Mouse (Mus musculus) liver, embryonic 11.5 days (tissue): Measurements from ENCODE around the gene Dnmbp. TPM values are rescaled to one million over a fixed set of nuclear protein-coding genes. Genes with fewer than 3 reads are reported as not detected.
A peak's percentile ranks its signal among the peaks of the same experiment; 100 is the strongest.

ENCODE experiments used
- ATAC-seq: fragments of 200-750 bp; cut with Nextera tagmentation; replicated peaks from 2 replicates; pipeline ENCODE4 v1.8.0; 2017; ENCODE audit warnings: moderate number of reproducible peaks, mild to moderate bottlenecking, moderate TSS enrichment, moderate library complexity; ENCODE audit not compliant: low FRiP score
- DNase-seq: peaks from one replicate; pipeline ENCODE4 v3.0.0-alpha.2; 2017; ENCODE audit warnings: low spot score
- H3K27ac ChIP-seq: fragments of 300-500 bp; sonication (generic); 2 replicates; pipeline ENCODE4 v1.5.1; 2014; ENCODE audit warnings: mild to moderate bottlenecking, low read depth, low read length, control low read depth
- H3K27me3 ChIP-seq: fragments of 300-500 bp; sonication (generic); replicated peaks from 2 replicates; pipeline ENCODE4 v1.6.1; 2014; ENCODE audit warnings: low read length, mixed read lengths; ENCODE audit not compliant: control insufficient read depth, insufficient read depth
- H3K36me3 ChIP-seq: fragments of 300-500 bp; sonication (generic); 2 replicates; pipeline ENCODE4 v1.6.1; 2014; ENCODE audit warnings: mild to moderate bottlenecking, low read length, moderate library complexity, mixed read lengths; ENCODE audit not compliant: control insufficient read depth, insufficient read depth
- H3K4me1 ChIP-seq: fragments of 300-500 bp; sonication (generic); replicated peaks from 2 replicates; pipeline ENCODE4 v1.6.1; 2014; ENCODE audit warnings: low read length, mixed read lengths; ENCODE audit not compliant: control insufficient read depth, insufficient read depth
- H3K4me2 ChIP-seq: fragments of 300-500 bp; sonication (generic); 2 replicates; pipeline ENCODE4 v1.6.1; 2014; ENCODE audit warnings: mild to moderate bottlenecking, control low read depth, moderate library complexity
- H3K4me3 ChIP-seq: fragments of 300-500 bp; sonication (generic); 2 replicates; pipeline ENCODE4 v1.5.1; 2014; ENCODE audit warnings: low read depth, low read length, control low read depth
- H3K9ac ChIP-seq: fragments of 300-500 bp; sonication (generic); 2 replicates; pipeline ENCODE4 v1.6.1; 2014; ENCODE audit warnings: low read depth, low read length, control low read depth
- H3K9me3 ChIP-seq: fragments of 300-500 bp; sonication (generic); 2 replicates; pipeline ENCODE4 v1.6.1; 2016; ENCODE audit warnings: low read length, inconsistent platforms, mixed read lengths; ENCODE audit not compliant: control insufficient read depth
- WGBS: fragments of 180-500 bp; shearing (Covaris S2); extraction: QIAGEN DNeasy Blood & Tissue Kit; methylation state at CpG from one replicate; pipeline ENCODE4 v1.1.7; 2014; 5-methylcytosine and 5-hydroxymethylcytosine counted together
- polyA plus RNA-seq: library from polyadenylated mRNA; unstranded; fragments of >200 nt; fragmentation: Nextera tagmentation; extraction: Ambion mirVana; gene quantifications from 2 replicates; pipeline ENCODE4 v1.2.1, GENCODE M21; 2014

Gene Dnmbp
- 7.5 and 8.7 TPM in 2 replicates for polyA plus RNA-seq

DNA sequence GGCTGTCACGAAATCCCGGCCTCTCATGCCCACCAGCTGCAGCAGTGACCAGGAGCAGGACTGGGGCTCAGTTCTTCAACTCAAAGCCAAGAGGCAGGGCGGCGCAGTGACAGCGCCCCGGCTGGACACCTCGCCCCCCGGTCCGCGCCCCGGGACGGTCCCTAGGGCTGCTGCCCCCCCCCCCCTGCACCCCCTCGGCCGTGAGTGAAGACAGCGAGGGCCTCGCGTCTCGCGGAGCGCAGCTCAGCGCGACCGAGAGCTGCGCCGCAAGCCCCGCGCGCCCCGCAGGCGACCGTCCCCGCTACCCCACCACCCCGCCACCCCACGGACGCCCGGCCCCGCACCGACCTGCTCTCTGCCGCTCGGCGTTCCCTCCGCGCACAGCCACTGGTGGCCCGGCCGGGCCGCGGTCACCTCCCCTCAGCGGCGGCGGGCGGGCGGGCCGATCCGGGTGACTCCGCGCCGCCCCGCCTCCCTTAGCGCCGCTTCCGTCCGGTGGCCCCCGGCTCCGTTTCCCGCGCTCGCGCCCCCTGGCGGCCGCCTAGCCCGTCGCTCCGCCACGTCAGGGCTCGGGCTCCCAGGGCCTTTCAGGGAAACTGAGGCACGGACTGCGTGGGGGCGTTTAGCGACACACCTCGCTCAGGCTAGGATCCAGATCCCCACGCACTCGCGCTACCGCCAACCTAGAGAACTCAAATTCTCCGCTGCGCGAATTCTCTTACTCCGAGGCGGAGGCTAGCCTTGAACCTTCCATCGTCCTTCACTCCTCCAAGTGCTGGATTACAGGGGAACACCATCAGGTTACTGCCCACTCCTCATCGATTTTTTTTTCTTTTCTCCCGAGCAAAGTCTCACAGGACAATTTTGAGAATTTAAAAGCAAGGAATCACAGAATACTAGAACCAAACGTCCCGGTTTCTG, at the start of gene Dnmbp:
TSS of gene Dnmbp (minus strand) at position 423 of the 921 bp plus-strand sequence.
- Histone ChIP-seq H3K27me3 (no peaks in the 10 kb centered on the region), H3K36me3 (no peaks in the 10 kb centered on the region), H3K27ac (no peak within 1 kb of the TSS), H3K4me1 (peaks cover 8% of the 10 kb centered on the region), H3K4me3 (peak within 1 kb of the TSS; percentile 81), H3K9me3 (no peaks in the 10 kb centered on the region), H3K9ac (peak within 1 kb of the TSS; percentile 73), H3K4me2 (peak within 1 kb of the TSS; percentile 89)
- peak; percentile 89 for ATAC-seq
- DNase-seq = peak; percentile 85
- 5% methylated on average over 65 of the region's 94 CpGs for WGBS

DNA sequence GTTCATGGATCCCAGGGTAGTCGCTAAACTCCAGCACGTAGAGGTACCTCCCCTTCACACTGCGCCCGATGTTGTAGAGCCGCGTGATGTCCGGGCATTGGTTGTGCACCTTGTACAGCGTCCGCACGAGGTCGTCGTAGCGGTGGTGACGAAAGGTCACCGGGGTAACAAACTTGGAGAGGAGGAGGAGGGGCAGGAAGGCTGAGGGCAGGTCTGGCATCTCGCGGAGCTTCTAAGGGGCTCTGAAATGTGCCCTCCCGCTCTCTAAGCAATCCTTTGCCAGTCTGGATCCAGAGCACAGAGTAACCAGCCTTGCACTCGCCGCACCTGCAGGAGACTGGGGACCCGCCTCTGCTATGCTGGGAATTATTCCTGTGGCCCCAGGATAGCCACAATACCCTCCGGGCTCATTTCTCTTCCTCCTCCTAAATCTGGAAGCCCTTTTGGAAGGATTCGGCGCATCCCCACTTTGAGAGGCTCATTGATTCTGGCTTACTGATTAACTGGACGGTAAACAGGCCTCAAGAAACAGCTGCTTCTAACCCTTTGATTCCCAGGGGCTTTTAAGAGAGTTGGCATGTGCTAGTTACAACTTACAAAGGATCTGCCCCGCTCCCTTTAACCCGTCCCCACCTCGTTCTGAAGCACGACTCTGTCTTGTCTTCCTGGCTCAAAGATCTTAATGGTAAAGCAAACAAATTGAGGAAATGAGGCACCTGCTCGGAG, 46.2 kb upstream of the Dnmbp start, which contains the start of gene Cpn1:
TSS of gene Cpn1 (minus strand) at position 488 of the 726 bp plus-strand sequence.
- Histone ChIP-seq H3K27ac (peak within 1 kb of the TSS; percentile 56), H3K36me3 (no peaks in the 10 kb centered on the region), H3K9ac (peak within 1 kb of the TSS; percentile 25; the same call in 1 of the 2 replicates), H3K9me3 (no peaks in the 10 kb centered on the region), H3K4me3 (peak within 1 kb of the TSS; percentile 42), H3K27me3 (peaks cover 7% of the 10 kb centered on the region; the same call in 1 of the 2 replicates), H3K4me1 (no peaks in the 10 kb centered on the region; the same call in 1 of the 2 replicates), H3K4me2 (peak within 1 kb of the TSS; percentile 44; the same call in 1 of the 2 replicates)
- DNase-seq (no peak), ATAC-seq (peak; percentile 66)
- 26% methylated on average over 30 of the region's 30 CpGs for WGBS

DNA sequence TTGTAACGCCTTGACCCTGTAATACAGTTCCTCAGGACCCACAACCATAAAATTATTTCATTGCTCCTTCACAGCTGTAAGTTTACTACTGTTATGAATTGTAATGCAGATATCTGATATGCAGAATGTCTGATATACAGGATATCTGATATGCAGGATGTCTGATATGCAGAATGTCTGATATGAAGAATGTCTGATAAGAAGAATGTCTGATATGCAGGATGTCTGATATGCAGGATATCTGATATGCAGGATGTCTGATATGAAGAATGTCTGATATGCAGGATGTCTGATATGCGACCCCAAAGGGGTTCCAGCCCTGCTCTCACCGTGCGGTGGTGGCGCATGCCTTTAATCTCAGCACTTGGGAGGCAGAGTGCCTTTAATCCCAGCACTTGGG, 42.0 kb upstream of the Dnmbp start:
- WGBS = 75% methylated on average over 5 of the region's 5 CpGs
- no peak overlapping the region for H3K4me2 ChIP-seq
- peaks cover 7% of the 10 kb centered on the region; the same call in 1 of the 2 replicates for H3K27me3 ChIP-seq
- H3K4me3 ChIP-seq = no peak overlapping the region
- no peaks in the 10 kb centered on the region for H3K9me3 ChIP-seq
- DNase-seq (no peak), ATAC-seq (no peak)
- no peaks in the 10 kb centered on the region; the same call in 1 of the 2 replicates for H3K4me1 ChIP-seq
- no peak overlapping the region for H3K9ac ChIP-seq
- H3K27ac ChIP-seq = no peak overlapping the region
- H3K36me3 ChIP-seq = no peaks in the 10 kb centered on the region

DNA sequence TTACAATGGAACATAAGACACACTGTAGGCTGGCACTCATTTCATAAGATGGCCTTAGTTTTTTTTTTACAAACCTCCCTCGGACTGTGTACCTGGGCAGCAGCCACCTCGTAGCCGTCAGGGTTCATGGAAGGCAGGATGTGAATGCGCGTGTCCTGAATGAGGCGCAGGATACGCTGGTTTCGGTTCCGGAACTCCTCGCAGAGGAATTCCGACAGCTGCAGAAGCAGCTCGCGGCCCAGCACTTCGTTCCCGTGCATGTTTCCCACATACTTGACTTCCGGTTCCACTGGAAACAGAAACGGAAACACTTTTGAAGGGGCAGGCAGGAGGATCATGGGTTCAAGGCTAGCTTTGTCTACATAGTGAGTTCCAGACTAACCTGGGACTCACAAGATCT, 40.7 kb upstream of the Dnmbp start:
- DNase-seq (no peak), ATAC-seq (no peak)
- Histone ChIP-seq H3K36me3 (no peaks in the 10 kb centered on the region), H3K27ac (no peak overlapping the region), H3K9ac (no peak overlapping the region), H3K27me3 (0 out of 2 replicates have a peak, but pooled peaks cover 1% of the 10 kb centered on the region), H3K4me2 (no peak overlapping the region), H3K9me3 (no peaks in the 10 kb centered on the region; the same call in 1 of the 2 replicates), H3K4me1 (no peaks in the 10 kb centered on the region), H3K4me3 (no peak overlapping the region)
- WGBS = 90% methylated on average over 17 of the region's 17 CpGs

DNA sequence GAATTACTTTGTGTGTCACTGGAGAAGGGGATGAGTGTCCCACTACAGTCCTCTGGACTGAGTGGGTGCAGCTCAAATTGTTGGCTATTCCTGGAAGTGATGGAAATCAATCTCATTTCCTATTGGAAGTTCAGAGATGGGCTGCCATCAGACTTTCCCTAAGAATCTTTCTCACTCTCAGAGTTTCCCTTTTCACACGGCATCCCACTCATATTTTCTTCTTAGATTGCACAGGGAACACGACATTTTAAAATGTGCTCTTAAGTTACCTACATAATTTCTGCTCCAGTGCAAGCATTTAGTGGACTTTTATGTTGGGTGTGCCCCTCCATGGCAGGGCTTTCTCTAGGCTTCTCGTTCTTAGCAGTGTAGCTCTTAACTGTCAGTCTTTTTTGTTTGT, 37.8 kb upstream of the Dnmbp start:
- H3K4me1 ChIP-seq = no peaks in the 10 kb centered on the region
- H3K27me3 ChIP-seq = no peaks in the 10 kb centered on the region
- ATAC-seq (no peak), DNase-seq (no peak)
- no peak overlapping the region for H3K27ac ChIP-seq
- WGBS = 84% methylated on average over 3 of the region's 3 CpGs
- no peaks in the 10 kb centered on the region; the same call in 1 of the 2 replicates for H3K9me3 ChIP-seq
- H3K9ac ChIP-seq = no peak overlapping the region
- no peak overlapping the region for H3K4me2 ChIP-seq
- no peak overlapping the region for H3K4me3 ChIP-seq
- H3K36me3 ChIP-seq = no peaks in the 10 kb centered on the region

DNA sequence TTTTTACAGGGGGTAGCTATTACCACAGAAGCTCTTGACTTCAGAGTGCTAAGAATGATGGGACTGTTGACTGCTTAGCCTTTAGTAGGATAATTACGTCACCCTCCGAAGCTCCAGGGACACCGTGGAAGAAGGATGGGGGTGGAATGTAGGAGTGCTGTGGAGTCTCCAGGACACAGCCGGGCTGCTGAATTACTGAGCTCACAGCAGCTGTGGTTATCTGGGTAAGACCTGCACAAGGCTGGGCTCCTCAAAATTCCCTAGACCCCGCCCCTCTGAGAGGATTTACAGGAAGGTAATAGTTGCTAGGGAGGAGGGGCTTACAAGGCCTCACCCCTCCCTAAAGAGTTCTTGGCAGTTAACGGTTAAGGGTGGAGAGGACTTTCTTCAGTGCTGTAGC, 36.7 kb upstream of the Dnmbp start:
- no peak overlapping the region for H3K4me2 ChIP-seq
- H3K36me3 ChIP-seq = no peaks in the 10 kb centered on the region
- no peaks in the 10 kb centered on the region for H3K4me1 ChIP-seq
- no peaks in the 10 kb centered on the region for H3K27me3 ChIP-seq
- ATAC-seq (no peak), DNase-seq (no peak)
- H3K4me3 ChIP-seq = no peak overlapping the region
- no peaks in the 10 kb centered on the region; the same call in 1 of the 2 replicates for H3K9me3 ChIP-seq
- H3K27ac ChIP-seq = no peak overlapping the region
- no peak overlapping the region for H3K9ac ChIP-seq
- WGBS = 68% methylated on average over 6 of the region's 6 CpGs

DNA sequence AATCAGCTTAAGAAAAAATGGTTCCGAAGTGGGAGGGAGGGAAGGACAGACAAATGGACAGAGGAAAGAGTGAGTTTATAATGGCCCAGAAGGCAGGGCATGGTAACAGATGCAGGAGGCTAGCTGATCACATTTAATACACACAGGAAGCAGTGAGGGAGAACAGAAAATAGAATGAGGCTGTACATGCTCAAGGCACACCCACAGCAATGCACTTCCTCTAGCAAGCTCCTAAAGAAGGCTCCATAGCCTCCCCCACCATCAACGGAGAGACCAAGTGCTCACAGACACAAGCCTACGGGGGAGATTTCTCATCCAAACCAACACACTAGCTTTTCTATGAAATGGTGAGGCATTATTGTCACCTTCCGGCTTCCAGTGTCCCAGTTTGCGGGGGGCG, 34.2 kb upstream of the Dnmbp start:
- Histone ChIP-seq H3K4me3 (no peak overlapping the region), H3K36me3 (no peaks in the 10 kb centered on the region), H3K9me3 (no peaks in the 10 kb centered on the region; the same call in 1 of the 2 replicates), H3K4me1 (no peaks in the 10 kb centered on the region), H3K4me2 (no peak overlapping the region), H3K9ac (no peak overlapping the region), H3K27me3 (no peaks in the 10 kb centered on the region), H3K27ac (no peak overlapping the region)
- no peak for DNase-seq
- ATAC-seq = no peak
- WGBS = 89% methylated on average over 6 of the region's 6 CpGs

DNA sequence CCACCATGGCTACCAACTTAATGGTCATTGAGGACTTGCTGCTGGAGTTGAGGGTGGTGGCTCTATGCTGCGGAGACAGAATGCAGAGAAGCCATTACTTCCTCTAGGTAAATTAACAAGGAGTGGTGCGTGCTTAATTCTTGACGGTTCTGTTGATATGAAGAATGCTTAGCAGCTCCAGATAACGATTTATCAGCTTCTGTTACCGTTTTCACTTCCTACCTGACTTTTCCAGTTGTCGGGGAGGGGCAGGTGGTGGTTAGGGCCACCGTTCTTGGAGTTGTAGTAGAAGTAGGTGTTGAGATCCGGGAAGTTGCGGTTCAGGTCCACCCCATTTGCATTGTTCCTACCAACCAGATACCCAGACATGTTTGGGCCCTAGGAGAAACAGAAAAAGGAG, 33.7 kb upstream of the Dnmbp start:
- Histone ChIP-seq H3K4me2 (no peak overlapping the region), H3K4me1 (no peaks in the 10 kb centered on the region), H3K9ac (no peak overlapping the region), H3K4me3 (no peak overlapping the region), H3K27ac (no peak overlapping the region), H3K36me3 (no peaks in the 10 kb centered on the region), H3K9me3 (no peaks in the 10 kb centered on the region; the same call in 1 of the 2 replicates), H3K27me3 (no peaks in the 10 kb centered on the region)
- DNase-seq (no peak), ATAC-seq (no peak)
- WGBS = 71% methylated on average over 9 of the region's 9 CpGs
